ENCODE assay signal across 18 mouse cellular contexts in the genomic region with DNA sequence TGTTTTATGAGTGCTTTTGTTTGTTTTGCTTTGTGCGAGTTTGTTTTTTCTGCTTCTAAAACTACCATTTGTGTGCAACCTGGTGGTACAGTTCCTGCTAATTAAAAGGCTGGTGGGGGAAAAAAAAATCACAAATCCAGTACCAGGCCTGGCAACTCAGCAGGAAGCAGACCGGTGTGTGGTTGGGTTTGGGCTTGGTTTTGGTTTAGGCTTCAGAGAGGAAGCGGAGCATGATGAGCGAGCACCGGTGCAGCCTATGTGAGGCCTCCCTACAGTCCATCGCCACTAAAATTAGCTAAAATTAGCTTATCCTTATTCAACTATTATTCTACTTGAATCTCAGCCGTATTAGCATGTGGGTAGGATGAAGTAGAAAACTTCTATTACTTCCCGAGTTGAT.
"Had no signal": no experiment of that assay in that cellular context is flagged by ENCODE, and none has a peak within 500 bp of the region (broad histone marks: within the 10 kb centered on the region; RNA-seq: fewer than 3 reads in every experiment).

No protein-coding gene starts in this region.

- ATAC-seq: midbrain, embryonic 16.5 days had no signal

- H3K36me3 ChIP-seq: midbrain, embryonic 10.5 days; midbrain, embryonic 12.5 days; neural tube, embryonic 13.5 days; neural tube, embryonic 15.5 days had no signal

- H3K4me3 ChIP-seq: midbrain, embryonic 10.5 days; midbrain, embryonic 12.5 days; myocyte; neural tube, embryonic 13.5 days; neural tube, embryonic 15.5 days had no signal

- H3K9me3 ChIP-seq: midbrain, embryonic 10.5 days; midbrain, embryonic 12.5 days; neural tube, embryonic 13.5 days; neural tube, embryonic 15.5 days had no signal

- H3K27ac ChIP-seq: midbrain, embryonic 10.5 days; midbrain, embryonic 12.5 days; neural tube, embryonic 13.5 days; neural tube, embryonic 15.5 days had no signal

- H3K4me2 ChIP-seq: lung, embryonic 14.5 days; midbrain, embryonic 12.5 days; neural tube, embryonic 13.5 days; neural tube, embryonic 15.5 days had no signal

- DNase-seq: lung, embryonic 14.5 days; lung, postnatal 10 days; lung, postnatal 4 days; midbrain, embryonic 14.5 days; retina, postnatal 1 day; right cerebral cortex, adult 18-20 months; right cerebral cortex, postnatal 25 days; right cerebral cortex, postnatal 4 days; spleen, adult 18-20 months; thymus, adult 18-20 months; thymus, postnatal 14 days; thymus, postnatal 36 days had no signal

- H3K9ac ChIP-seq: lung, embryonic 14.5 days; midbrain, embryonic 12.5 days; neural tube, embryonic 13.5 days; neural tube, embryonic 15.5 days had no signal

- H3K27me3 ChIP-seq: neural tube, embryonic 13.5 days; neural tube, embryonic 15.5 days had no signal
